Mouse (Mus musculus) kidney, postnatal 0 days (tissue): Measurements from ENCODE around the gene Map7d2. TPM values are rescaled to one million over a fixed set of nuclear protein-coding genes. Genes with fewer than 3 reads are reported as not detected.

Experiments used
- ATAC-seq: fragments of 200-750 bp; cut with Nextera tagmentation; replicated peaks from 2 replicates; pipeline ENCODE4 v1.8.0; 2017; ENCODE audit warnings: low read depth, moderate number of reproducible peaks, moderate TSS enrichment, moderate library complexity; ENCODE audit not compliant: low FRiP score
- DNase-seq: peaks from one replicate; pipeline ENCODE4 v3.0.0-alpha.2; 2016; ENCODE audit warnings: low spot score
- H3K27ac ChIP-seq: fragments of 300-500 bp; sonication (generic); 2 replicates; pipeline ENCODE4 v1.5.1; 2014; ENCODE audit warnings: mild to moderate bottlenecking
- H3K27me3 ChIP-seq: fragments of 300-500 bp; sonication (generic); 2 replicates; pipeline ENCODE4 v1.6.1; 2014; ENCODE audit warnings: low read length, mixed read lengths; ENCODE audit not compliant: insufficient read depth
- H3K36me3 ChIP-seq: fragments of 300-500 bp; sonication (generic); 2 replicates; pipeline ENCODE4 v1.6.1; 2014; ENCODE audit warnings: low read length, mixed read lengths; ENCODE audit not compliant: insufficient read depth
- H3K4me1 ChIP-seq: fragments of 300-500 bp; sonication (generic); replicated peaks from 2 replicates; pipeline ENCODE4 v1.6.1; 2014; ENCODE audit warnings: antibody characterized with exemption, low read length, mixed read lengths; ENCODE audit not compliant: insufficient read depth
- H3K4me2 ChIP-seq: fragments of 300-500 bp; sonication (generic); 2 replicates; pipeline ENCODE4 v1.6.1; 2014; ENCODE audit warnings: mild to moderate bottlenecking, low read length, moderate library complexity, mixed read lengths
- H3K4me3 ChIP-seq: fragments of 300-500 bp; sonication (generic); replicated peaks from 2 replicates; pipeline ENCODE4 v1.5.1; 2014; ENCODE audit warnings: low read depth, low read length
- H3K9ac ChIP-seq: fragments of 300-500 bp; sonication (generic); 2 replicates; pipeline ENCODE4 v1.6.1; 2014; ENCODE audit warnings: low read depth, low read length
- H3K9me3 ChIP-seq: fragments of 300-500 bp; sonication (generic); replicated peaks from 2 replicates; pipeline ENCODE4 v1.6.1; 2016; ENCODE audit warnings: low read length, inconsistent platforms, mixed read lengths
- CTCF ChIP-seq: IDR thresholded peaks from 2 replicates; pipeline ENCODE4 v1.5.1; 2016; ENCODE audit warnings: antibody characterized with exemption, low read depth, mild to moderate bottlenecking, moderate library complexity
- WGBS: fragments of 180-500 bp; shearing (Covaris S2); extraction: QIAGEN DNeasy Blood & Tissue Kit; methylation state at CpG from one replicate; pipeline ENCODE4 v1.1.7; 2014; 5-methylcytosine and 5-hydroxymethylcytosine counted together
- polyA plus RNA-seq: library from polyadenylated mRNA; unstranded; fragments of >200 nt; fragmentation: Nextera tagmentation; extraction: Ambion mirVana; gene quantifications from 2 replicates; pipeline ENCODE4 v1.2.1, GENCODE M21; 2015

Gene Map7d2
- polyA plus RNA-seq, 1 experiment from 2014 or later: 1.9 TPM

DNA sequence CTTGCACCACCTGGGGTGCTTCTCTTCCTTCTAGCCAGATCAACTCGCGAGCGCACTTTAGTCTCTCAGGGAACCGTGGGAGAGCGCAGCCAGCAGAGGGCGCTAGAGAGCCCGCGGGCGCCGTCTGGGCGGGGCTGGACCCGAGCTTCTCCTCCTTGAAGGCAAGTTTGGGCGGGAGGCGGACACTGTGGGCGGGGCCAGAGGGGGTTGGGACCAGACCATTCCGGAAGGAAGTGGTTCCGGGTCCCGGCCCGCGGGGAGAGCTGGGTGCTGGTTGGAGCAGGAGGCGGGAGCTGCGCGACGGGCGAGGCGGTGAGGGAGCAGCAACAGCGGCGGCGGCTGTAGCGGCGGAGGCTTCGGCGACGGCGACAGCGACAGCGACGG lies 118.0 kb downstream of the Map7d2 start:
- TF ChIP-seq CTCF: peak; percentile 96
- no peaks in the 10 kb centered on the region for H3K36me3 ChIP-seq
- H3K4me3 ChIP-seq: peak overlapping the region; percentile 60
- H3K9me3 ChIP-seq: no peaks in the 10 kb centered on the region
- peak overlapping the region; percentile 63 for H3K9ac ChIP-seq
- WGBS: 31% methylated on average over 32 of the region's 38 CpGs
- no peaks in the 10 kb centered on the region for H3K4me1 ChIP-seq
- peak overlapping the region; percentile 62 for H3K4me2 ChIP-seq
- peak; percentile 92 for DNase-seq
- no peaks in the 10 kb centered on the region for H3K27me3 ChIP-seq
- H3K27ac ChIP-seq: peak overlapping the region; percentile 82
- peak; percentile 99 for ATAC-seq

- WGBS: 29% methylated on average over 37 of the region's 56 CpGs
Observed at GRCm38 (mm10) chrX:159532811-159533462, 118.6 kb downstream of the Map7d2 start.

GRCm38 (mm10) chrX:159541936-159542335 lies 127.6 kb downstream of the Map7d2 start:
- Histone ChIP-seq H3K27me3 (no peaks in the 10 kb centered on the region), H3K9me3 (no peaks in the 10 kb centered on the region), H3K4me2 (no peak overlapping the region), H3K9ac (no peak overlapping the region), H3K4me1 (no peaks in the 10 kb centered on the region), H3K4me3 (no peak overlapping the region), H3K36me3 (no peaks in the 10 kb centered on the region), H3K27ac (no peak overlapping the region)
- no peak for ATAC-seq
- no peak for TF ChIP-seq CTCF
- no peak for DNase-seq
- WGBS: 82% methylated on average over 17 of the region's 18 CpGs

More at GRCm38 (mm10) chrX:159532811-159533462, 118.6 kb downstream of the Map7d2 start:
- H3K27me3 ChIP-seq: no peaks in the 10 kb centered on the region
- no peaks in the 10 kb centered on the region for H3K36me3 ChIP-seq
- peak overlapping the region; percentile 82 for H3K27ac ChIP-seq
- peak overlapping the region; percentile 62 for H3K4me2 ChIP-seq
- peak; percentile 39 for DNase-seq
- H3K9me3 ChIP-seq: no peaks in the 10 kb centered on the region
- H3K4me1 ChIP-seq: no peaks in the 10 kb centered on the region
- H3K9ac ChIP-seq: peak overlapping the region; percentile 63
- peak; percentile 41 for ATAC-seq
- H3K4me3 ChIP-seq: peak overlapping the region; percentile 60
- no peak for TF ChIP-seq CTCF

DNA sequence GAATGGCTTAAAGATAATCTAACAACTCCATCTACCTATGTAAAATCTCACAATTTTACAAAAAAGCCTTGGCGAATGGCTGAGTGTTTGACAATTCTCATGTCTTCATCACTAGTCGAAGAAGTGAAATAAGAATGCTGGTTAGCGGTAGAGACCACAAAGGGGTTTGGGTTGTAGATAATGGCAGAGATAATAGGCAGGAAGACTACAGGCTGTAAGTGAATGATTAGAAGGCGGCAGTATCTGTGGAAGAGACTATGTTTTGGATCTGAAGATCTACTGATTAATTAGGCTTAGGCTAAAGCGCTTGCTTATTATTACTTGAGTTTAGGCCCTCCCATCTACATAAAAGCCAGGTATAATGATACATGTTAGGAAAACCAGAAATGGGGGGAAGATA lies 132.7 kb downstream of the Map7d2 start:
- Histone ChIP-seq H3K27ac (no peak overlapping the region), H3K9me3 (no peaks in the 10 kb centered on the region), H3K4me1 (no peaks in the 10 kb centered on the region), H3K9ac (no peak overlapping the region), H3K4me3 (no peak overlapping the region), H3K27me3 (no peaks in the 10 kb centered on the region), H3K36me3 (no peaks in the 10 kb centered on the region), H3K4me2 (no peak overlapping the region)
- no peak for DNase-seq
- no peak for TF ChIP-seq CTCF
- ATAC-seq: no peak
- WGBS: 95% methylated on average over 5 of the region's 5 CpGs

Other genes with a start within 250 kb of the Map7d2 start
- gene Rps6ka3, start 204.3 kb upstream of the Map7d2 start, polyA plus RNA-seq: 6.6 and 7.6 TPM in 2 replicates
- gene Eif1ax, start 42.4 kb upstream of the Map7d2 start, polyA plus RNA-seq: 104 and 108 TPM in 2 replicates
- gene Bclaf3, start 112.1 kb downstream of the Map7d2 start, polyA plus RNA-seq: 14.1 and 17.1 TPM in 2 replicates
- gene Sh3kbp1, start 212.7 kb downstream of the Map7d2 start, polyA plus RNA-seq: 31.5 and 32.2 TPM in 2 replicates